9 mouse cellular contexts compared by ENCODE assay signal in genomic region chr11:21308119-21308518, GRCm38 (mm10).
A peak's percentile ranks its signal among the peaks of the same experiment; 100 is the strongest.
DNase-seq lines count a peak whose midpoint lies in the region; TF ChIP-seq lines count a peak whose summit lies in the region.
"Had no signal": no experiment of that assay in that cellular context is flagged by ENCODE, and none has a peak within 500 bp of the region (broad histone marks: within the 10 kb centered on the region; RNA-seq: fewer than 3 reads in every experiment).

No protein-coding gene starts in this region.

- no peaks in the 10 kb centered on the region for H3K4me1 ChIP-seq in kidney, adult 2 months (ENCODE audit: control insufficient read depth, insufficient read depth, low read length)
- no peaks in the 10 kb centered on the region for H3K4me1 ChIP-seq in E14TG2a.4 (replicated peaks; ENCODE audit: low read depth, low read length)
- H3K4me1 ChIP-seq: hindbrain, embryonic 15.5 days had no signal

- 78% methylated on average over 5 of the region's 5 CpGs for WGBS in kidney, adult 2 months

- no peak for TF ChIP-seq POLR2A in kidney, adult 2 months (IDR thresholded peaks at IDR 0.05; ENCODE audit: low read depth, low read length)
- TF ChIP-seq POLR2A in brain, embryonic 14.5 days (IDR thresholded peaks at IDR 0.05; ENCODE audit: borderline replicate concordance, extremely low read depth, insufficient read depth, insufficient read length, poor library complexity, severe bottlenecking), result no peak

- no peaks in the 10 kb centered on the region for H3K27me3 ChIP-seq in kidney, adult 2 months (replicated peaks; ENCODE audit: control insufficient read depth, insufficient read depth, low read length)
- no peaks in the 10 kb centered on the region for H3K27me3 ChIP-seq in E14TG2a.4 (ENCODE audit: insufficient read depth, low read length)
- H3K27me3 ChIP-seq: hindbrain, embryonic 15.5 days had no signal

- no peak overlapping the region for H3K4me3 ChIP-seq in kidney, adult 2 months (ENCODE audit: insufficient read depth, low read depth, low read length)
- H3K4me3 ChIP-seq in E14TG2a.4 (replicated peaks; ENCODE audit: low read length), result no peak overlapping the region
- H3K4me3 ChIP-seq: hindbrain, embryonic 15.5 days had no signal

- peak; percentile 28 for DNase-seq in kidney, adult 2 months
- no peak for DNase-seq in kidney, adult 11 months
- DNase-seq in brain, embryonic 14.5 days (ENCODE audit: low read depth), result peak; percentile 19
- DNase-seq in lung, postnatal 10 days, result peak; percentile 29
- DNase-seq in right cerebral cortex, postnatal 25 days, result no peak
- no peak for DNase-seq in gastrocnemius, postnatal 4 days (ENCODE audit: low spot score in 2 of 2)
- DNase-seq in natural killer cell, adult 2 months (ENCODE audit: low spot score in 2 of 2), result no peak

- H3K9me3 ChIP-seq in E14TG2a.4 (ENCODE audit: low read length), result no peaks in the 10 kb centered on the region
- H3K9me3 ChIP-seq: hindbrain, embryonic 15.5 days had no signal

- no peak overlapping the region for H3K27ac ChIP-seq in kidney, adult 2 months (ENCODE audit: insufficient read depth, low read depth, low read length)
- H3K27ac ChIP-seq: hindbrain, embryonic 15.5 days had no signal

- peak; percentile 78 for TF ChIP-seq CTCF in kidney, adult 2 months (conservative IDR thresholded peaks at IDR 0.05; ENCODE audit: insufficient read depth, insufficient read length, low read depth, low read length)
- TF ChIP-seq CTCF in E14TG2a.4 (conservative IDR thresholded peaks at IDR 0.05; ENCODE audit: low read length), result peak; percentile 53
- peak; percentile 53; the same call in 1 of the 2 replicates for TF ChIP-seq CTCF in brain, embryonic 14.5 days (IDR thresholded peaks at IDR 0.05; ENCODE audit: borderline replicate concordance, extremely low read depth, insufficient read depth, insufficient read length)

- H3K36me3 ChIP-seq in kidney, adult 2 months (ENCODE audit: control insufficient read depth, insufficient read depth, low read length), result peaks cover 1% of the 10 kb centered on the region; the same call in 1 of the 2 replicates
- peaks cover 71% of the 10 kb centered on the region for H3K36me3 ChIP-seq in E14TG2a.4 (ENCODE audit: insufficient read depth, low read length)

Comparison
In these comparisons a context has a peak if more than half of its experiments do, and no peak if none do; other contexts are left out.
1. DNase-seq: peak in kidney, adult 2 months (single experiment), brain, embryonic 14.5 days (single experiment) and lung, postnatal 10 days (single experiment); none in kidney, adult 11 months (single experiment), right cerebral cortex, postnatal 25 days (single experiment), gastrocnemius, postnatal 4 days (0 of 2) and natural killer cell, adult 2 months (0 of 2).
2. Peak in every context shown above with its lines, with median percentiles within 50 percentile points of each other: CTCF ChIP-seq.